25 mouse cellular contexts compared by ENCODE assay signal in genomic region chr8:35147481-35147880, GRCm38 (mm10).
"Had no signal": no experiment of that assay in that cellular context is flagged by ENCODE, and none has a peak within 500 bp of the region (broad histone marks: within the 10 kb centered on the region; RNA-seq: fewer than 3 reads in every experiment).

No protein-coding gene starts in this region.

- DNase-seq: gastrocnemius, postnatal 14 days; gastrocnemius, postnatal 36 days; heart, adult 18-20 months; heart, postnatal 10 days; heart, postnatal 36 days; kidney, adult 18-20 months; kidney, adult 8-10 months; kidney, postnatal 10 days; kidney, postnatal 25 days; kidney, postnatal 4 days; liver; liver, embryonic 13.5 days had no signal

- H3K27ac ChIP-seq: heart, embryonic 10.5 days; hindbrain, embryonic 13.5 days; hindbrain, embryonic 15.5 days; hindbrain, postnatal 0 days; intestine, embryonic 15.5 days; layer of hippocampus, adult 2 months; left cerebral cortex, adult 2 months; limb, embryonic 10.5 days; limb, embryonic 12.5 days; liver, embryonic 13.5 days; liver, embryonic 15.5 days had no signal

- H3K9me3 ChIP-seq: heart, embryonic 10.5 days; heart, embryonic 12.5 days; hindbrain, embryonic 13.5 days; hindbrain, embryonic 15.5 days; intestine, embryonic 15.5 days; limb, embryonic 10.5 days; limb, embryonic 12.5 days; liver, embryonic 13.5 days; liver, embryonic 15.5 days had no signal

- H3K4me3 ChIP-seq: heart, embryonic 10.5 days; heart, embryonic 12.5 days; hindbrain, embryonic 13.5 days; hindbrain, embryonic 15.5 days; intestine, embryonic 15.5 days; layer of hippocampus, adult 2 months; left cerebral cortex, adult 2 months; limb, embryonic 10.5 days; limb, embryonic 12.5 days; liver, embryonic 13.5 days; liver, embryonic 15.5 days had no signal

- H3K9ac ChIP-seq: heart, embryonic 12.5 days; hindbrain, embryonic 13.5 days; hindbrain, embryonic 15.5 days; intestine, embryonic 15.5 days; limb, embryonic 12.5 days; liver, embryonic 13.5 days; liver, embryonic 15.5 days had no signal

- H3K4me1 ChIP-seq: hindbrain, embryonic 13.5 days; hindbrain, embryonic 15.5 days; intestine, embryonic 15.5 days; liver, embryonic 13.5 days; liver, embryonic 15.5 days had no signal

- H3K27me3 ChIP-seq: heart, embryonic 12.5 days; hindbrain, embryonic 13.5 days; hindbrain, embryonic 15.5 days; intestine, embryonic 15.5 days; limb, embryonic 12.5 days; liver, embryonic 13.5 days; liver, embryonic 15.5 days had no signal

- H3K4me2 ChIP-seq: heart, embryonic 12.5 days; hindbrain, embryonic 13.5 days; hindbrain, embryonic 15.5 days; intestine, embryonic 15.5 days; limb, embryonic 12.5 days; liver, embryonic 11.5 days; liver, embryonic 13.5 days; liver, embryonic 15.5 days had no signal

- ATAC-seq: hindbrain, postnatal 0 days; intestine, embryonic 15.5 days; intestine, postnatal 0 days had no signal

- H3K36me3 ChIP-seq: heart, embryonic 10.5 days; heart, embryonic 12.5 days; hindbrain, embryonic 13.5 days; hindbrain, embryonic 15.5 days; intestine, embryonic 15.5 days; limb, embryonic 10.5 days; limb, embryonic 12.5 days; liver, embryonic 13.5 days; liver, embryonic 15.5 days had no signal
